Mouse (Mus musculus) CD4-positive, CD25-positive, alpha-beta regulatory T cell, adult 4 months (primary cell): ENCODE measurements around the gene Atrx. TPM values are rescaled to one million over a fixed set of nuclear protein-coding genes. Genes with fewer than 3 reads are reported as not detected.

Experiments used
- ATAC-seq: one replicate; pipeline ENCODE4 v1.8.0; 2017
- polyA plus RNA-seq, 2 experiments: library from polyadenylated mRNA; unstranded; fragments of 100-300 nt; shearing (Covaris generic); gene quantifications; one replicate each; pipeline ENCODE4 v1.2.1; 2017

The Atrx gene
- polyA plus RNA-seq, 2 experiments from 2014 or later, result 334 to 414 TPM

GRCm38 (mm10) chrX:105767177-105767764, 161.9 kb downstream of the Atrx start:
- ATAC-seq, result no peak

- no peak for ATAC-seq
Observed at GRCm38 (mm10) chrX:105766013-105766412, 163.2 kb downstream of the Atrx start.

GRCm38 (mm10) chrX:105765005-105765706, 164.0 kb downstream of the Atrx start:
- ATAC-seq, result peak; percentile 35

DNA sequence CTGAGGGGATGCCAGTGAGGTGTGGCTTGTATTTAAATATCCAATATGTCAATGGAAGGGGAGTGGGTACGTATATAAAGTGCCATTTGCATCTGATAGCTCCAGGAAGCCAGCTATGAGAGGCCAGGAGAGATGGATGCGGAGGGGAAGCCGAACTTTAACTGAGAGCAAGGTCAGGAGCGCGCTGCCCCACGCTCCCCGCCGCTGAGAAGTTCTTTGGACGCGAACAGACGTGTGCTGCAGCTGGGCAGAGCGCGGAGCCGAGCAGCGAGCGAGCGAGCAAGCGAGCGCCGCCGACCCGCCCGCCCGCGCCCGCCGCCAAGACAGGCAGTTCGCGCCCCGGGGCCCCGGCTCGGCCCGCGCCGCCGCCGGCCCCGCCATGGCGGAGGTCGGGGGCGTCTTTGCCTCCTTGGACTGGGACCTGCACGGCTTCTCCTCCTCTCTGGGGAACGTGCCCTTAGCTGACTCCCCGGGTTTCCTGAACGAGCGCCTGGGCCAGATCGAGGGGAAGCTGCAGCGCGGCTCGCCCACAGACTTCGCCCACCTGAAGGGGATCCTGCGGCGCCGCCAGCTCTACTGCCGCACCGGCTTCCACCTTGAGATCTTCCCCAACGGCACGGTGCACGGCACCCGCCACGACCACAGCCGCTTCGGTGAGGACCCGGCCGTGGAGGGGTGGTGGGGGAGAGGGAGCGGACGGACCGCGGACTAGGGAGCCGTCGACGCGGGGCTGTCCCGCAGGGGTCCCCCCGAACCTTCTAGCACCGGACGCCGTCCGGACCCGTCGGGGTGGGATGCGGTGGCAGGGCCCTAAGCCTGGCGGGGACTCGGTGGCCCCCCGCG, 164.8 kb downstream of the Atrx start, which contains the start of gene Fgf16:
Fgf16 (plus strand) TSS at position 118 of the 843 bp plus-strand sequence.
- peak; percentile 28 for ATAC-seq

GRCm38 (mm10) chrX:105763612-105764011, 165.6 kb downstream of the Atrx start:
- peak; percentile 9 for ATAC-seq

DNA sequence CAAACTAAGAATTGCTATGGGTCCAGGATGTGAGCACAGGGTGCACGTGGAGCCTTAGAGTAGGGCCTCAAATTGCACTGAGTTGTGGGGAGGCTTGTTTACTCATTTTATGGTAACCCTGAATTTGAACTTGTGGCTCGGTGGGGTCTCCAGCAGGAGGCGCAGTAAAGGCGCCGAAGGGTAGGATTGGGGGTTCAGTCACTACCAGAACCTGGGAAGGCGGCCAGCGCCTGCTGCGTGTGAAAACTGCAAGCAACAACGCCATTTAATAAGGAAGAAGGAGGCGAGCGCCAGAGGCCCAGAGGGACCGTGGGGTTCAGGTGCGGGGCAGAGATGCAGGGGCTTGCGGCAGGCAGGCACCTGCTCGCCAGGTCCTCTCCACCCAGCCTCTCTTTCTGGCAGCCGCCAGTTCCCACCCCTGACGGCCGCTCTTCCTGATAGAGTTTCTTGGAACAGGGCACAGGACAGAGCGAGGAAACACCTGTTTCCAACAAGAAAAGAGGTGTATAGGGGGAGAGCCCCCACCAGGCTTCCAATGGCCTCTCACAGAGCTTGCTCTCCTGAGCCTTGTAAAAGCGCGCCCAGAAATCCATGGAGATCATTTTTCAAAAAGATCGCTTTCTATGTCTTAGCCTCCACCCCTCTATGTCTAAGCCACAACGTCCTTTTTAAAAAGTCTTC, 166.2 kb downstream of the Atrx start:
- peak; percentile 21 for ATAC-seq

Other genes starting within 250 kb of the Atrx start
- under 1 TPM; 0.51 to 0.65 TPM for gene Fgf16, start 165.1 kb downstream of the Atrx start, polyA plus RNA-seq
- gene Magt1, start 82.5 kb upstream of the Atrx start, polyA plus RNA-seq, result 10 to 100 TPM; 25.6 to 30.8 TPM
- gene Cox7b, start 86.3 kb upstream of the Atrx start, polyA plus RNA-seq, result 100 to 1,000 TPM; 132 to 352 TPM
- 10 to 100 TPM in 1 of 2 experiments, 1 to 10 TPM in 1; 8.7 to 11.7 TPM for gene Atp7a, start 97.9 kb upstream of the Atrx start, polyA plus RNA-seq
- gene Tlr13, start 213.8 kb upstream of the Atrx start, polyA plus RNA-seq, result not detected